Mouse (Mus musculus) lung, postnatal 0 days (tissue): ENCODE data around the gene Gm49368. TPM values are rescaled to one million over a fixed set of nuclear protein-coding genes. Genes with fewer than 3 reads are reported as not detected.
"Not testable (repeated sequence)": the region's sequence is repeated elsewhere in the genome, so short reads cannot be mapped to it uniquely, and the experiment has no call there.

Source experiments
- ATAC-seq: fragments of 200-750 bp; cut with Nextera tagmentation; 2 replicates; pipeline ENCODE4 v1.8.0; 2017; ENCODE audit warnings: moderate library complexity
- DNase-seq: peaks from one replicate; pipeline ENCODE4 v3.0.0-alpha.2; 2016; ENCODE audit warnings: low spot score
- H3K27ac ChIP-seq: fragments of 300-500 bp; sonication (generic); 2 replicates; pipeline ENCODE4 v1.5.1; 2014; ENCODE audit warnings: antibody characterized with exemption, mild to moderate bottlenecking, low read length, mixed read lengths
- H3K27me3 ChIP-seq: fragments of 300-500 bp; sonication (generic); replicated peaks from 2 replicates; pipeline ENCODE4 v1.6.1; 2014; ENCODE audit warnings: low read length, mixed read lengths; ENCODE audit not compliant: insufficient read depth
- H3K36me3 ChIP-seq: fragments of 300-500 bp; sonication (generic); 2 replicates; pipeline ENCODE4 v1.6.1; 2014; ENCODE audit warnings: low read length, mixed read lengths; ENCODE audit not compliant: insufficient read depth
- H3K4me1 ChIP-seq: fragments of 300-500 bp; sonication (generic); 2 replicates; pipeline ENCODE4 v1.6.1; 2014; ENCODE audit warnings: antibody characterized with exemption, low read depth, low read length, mixed read lengths; ENCODE audit not compliant: insufficient read depth
- H3K4me2 ChIP-seq: fragments of 300-500 bp; sonication (generic); replicated peaks from 2 replicates; pipeline ENCODE4 v1.6.1; 2014; ENCODE audit warnings: low read depth, mild to moderate bottlenecking, low read length, moderate library complexity, mixed read lengths
- H3K4me3 ChIP-seq: fragments of 300-500 bp; sonication (generic); 2 replicates; pipeline ENCODE4 v1.5.1; 2014; ENCODE audit warnings: low read depth, low read length
- H3K9ac ChIP-seq: fragments of 300-500 bp; sonication (generic); replicated peaks from 2 replicates; pipeline ENCODE4 v1.6.1; 2014; ENCODE audit warnings: low read depth, mild to moderate bottlenecking
- H3K9me3 ChIP-seq: fragments of 300-500 bp; sonication (generic); 2 replicates; pipeline ENCODE4 v1.6.1; 2016; ENCODE audit warnings: low read length, mixed read lengths
- CTCF ChIP-seq: IDR thresholded peaks from 2 replicates; pipeline ENCODE4 v1.5.1; 2016; ENCODE audit warnings: antibody characterized with exemption, mild to moderate bottlenecking
- EP300 ChIP-seq: IDR thresholded peaks from 2 replicates; pipeline ENCODE4 v1.6.1; 2016; ENCODE audit warnings: antibody characterized with exemption, mild to moderate bottlenecking, control low read depth
- WGBS: fragments of 180-500 bp; shearing (Covaris S2); extraction: QIAGEN DNeasy Blood & Tissue Kit; methylation state at CpG from one replicate; pipeline ENCODE4 v1.1.7; 2014; 5-methylcytosine and 5-hydroxymethylcytosine counted together
- polyA plus RNA-seq: library from polyadenylated mRNA; unstranded; fragments of >200 nt; fragmentation: Nextera tagmentation; extraction: Ambion mirVana; gene quantifications from 2 replicates; pipeline ENCODE4 v1.2.1, GENCODE M21; 2015

Gm49368 gene
- polyA plus RNA-seq, 1 experiment from 2014 or later: not detected

- no peak overlapping the region for H3K4me2 ChIP-seq
- ATAC-seq (no peak), DNase-seq (no peak)
- TF ChIP-seq EP300 (no peak), CTCF (no peak)
- H3K9ac ChIP-seq: no peak overlapping the region
- H3K36me3 ChIP-seq: no peaks in the 10 kb centered on the region
- no peaks in the 10 kb centered on the region for H3K4me1 ChIP-seq
- no peak overlapping the region for H3K27ac ChIP-seq
- 82% methylated on average over 5 of the region's 5 CpGs for WGBS
- no peaks in the 10 kb centered on the region for H3K27me3 ChIP-seq
- H3K4me3 ChIP-seq: no peak overlapping the region
- H3K9me3 ChIP-seq: no peaks in the 10 kb centered on the region
Observed at GRCm38 (mm10) chr7:128132148-128132547, 69.7 kb downstream of the Gm49368 start.

- Histone ChIP-seq H3K27ac (no peak overlapping the region), H3K36me3 (no peaks in the 10 kb centered on the region), H3K9ac (no peak overlapping the region), H3K4me1 (no peaks in the 10 kb centered on the region), H3K27me3 (no peaks in the 10 kb centered on the region), H3K4me3 (no peak overlapping the region), H3K4me2 (no peak overlapping the region), H3K9me3 (no peaks in the 10 kb centered on the region)
- no peak for TF ChIP-seq CTCF
- TF ChIP-seq EP300: no peak
- ATAC-seq: no peak
- peak; percentile 48 for DNase-seq
- WGBS: 72% methylated on average over 2 of the region's 2 CpGs
Observed at GRCm38 (mm10) chr7:128133596-128133995, 71.1 kb downstream of the Gm49368 start.

GRCm38 (mm10) chr7:128136927-128137326 lies 74.4 kb downstream of the Gm49368 start:
- Histone ChIP-seq H3K4me3 (no peak overlapping the region), H3K9me3 (no peaks in the 10 kb centered on the region), H3K4me1 (no peaks in the 10 kb centered on the region), H3K27me3 (no peaks in the 10 kb centered on the region), H3K36me3 (no peaks in the 10 kb centered on the region), H3K9ac (no peak overlapping the region), H3K4me2 (no peak overlapping the region), H3K27ac (no peak overlapping the region)
- WGBS: 39% methylated on average over 4 of the region's 4 CpGs
- TF ChIP-seq EP300: no peak
- no peak for TF ChIP-seq CTCF
- ATAC-seq (no peak), DNase-seq (no peak)

- H3K4me1 ChIP-seq: no peaks in the 10 kb centered on the region
- H3K27ac ChIP-seq: no peak overlapping the region
- H3K27me3 ChIP-seq: no peaks in the 10 kb centered on the region
- no peak for TF ChIP-seq EP300
- no peak for TF ChIP-seq CTCF
- H3K9ac ChIP-seq: no peak overlapping the region
- no peak overlapping the region for H3K4me3 ChIP-seq
- no peaks in the 10 kb centered on the region for H3K36me3 ChIP-seq
- ATAC-seq (no peak), DNase-seq (no peak)
- no peaks in the 10 kb centered on the region for H3K9me3 ChIP-seq
- WGBS: 86% methylated on average over 6 of the region's 6 CpGs
- H3K4me2 ChIP-seq: no peak overlapping the region
Observed at GRCm38 (mm10) chr7:128139611-128140010, 77.1 kb downstream of the Gm49368 start.

- H3K4me1 ChIP-seq: no peaks in the 10 kb centered on the region
- TF ChIP-seq EP300 (no peak), CTCF (no peak)
- ATAC-seq: no peak
- H3K36me3 ChIP-seq: no peaks in the 10 kb centered on the region
- 76% methylated on average over 8 of the region's 8 CpGs for WGBS
- H3K9ac ChIP-seq: no peak overlapping the region
- no peak for DNase-seq
- H3K27me3 ChIP-seq: no peaks in the 10 kb centered on the region
- no peak overlapping the region for H3K4me2 ChIP-seq
- no peak overlapping the region for H3K27ac ChIP-seq
- H3K9me3 ChIP-seq: no peaks in the 10 kb centered on the region
- no peak overlapping the region for H3K4me3 ChIP-seq
Observed at GRCm38 (mm10) chr7:128150970-128151369, 88.5 kb downstream of the Gm49368 start.

GRCm38 (mm10) chr7:128154076-128154475 lies 91.6 kb downstream of the Gm49368 start, which contains the start of gene Itgad:
Gene Itgad (plus strand): TSS chr7:128154376.
- Histone ChIP-seq H3K27me3 (no peaks in the 10 kb centered on the region), H3K9ac (no peak within 1 kb of the TSS), H3K4me2 (no peak within 1 kb of the TSS), H3K4me1 (no peaks in the 10 kb centered on the region), H3K27ac (no peak within 1 kb of the TSS), H3K9me3 (no peaks in the 10 kb centered on the region), H3K36me3 (no peaks in the 10 kb centered on the region), H3K4me3 (no peak within 1 kb of the TSS)
- no peak for TF ChIP-seq CTCF
- TF ChIP-seq EP300: no peak
- ATAC-seq (no peak), DNase-seq (no peak)
- WGBS: 89% methylated on average over 21 of the region's 21 CpGs

- Histone ChIP-seq H3K4me2 (no peak overlapping the region), H3K27ac (no peak overlapping the region), H3K4me3 (no peak overlapping the region), H3K36me3 (no peaks in the 10 kb centered on the region), H3K9me3 (no peaks in the 10 kb centered on the region), H3K27me3 (no peaks in the 10 kb centered on the region), H3K9ac (no peak overlapping the region), H3K4me1 (no peaks in the 10 kb centered on the region)
- 34% methylated on average over 10 of the region's 10 CpGs for WGBS
- DNase-seq: no peak
- no peak for TF ChIP-seq CTCF
- no peak for TF ChIP-seq EP300
- no peak for ATAC-seq
Observed at GRCm38 (mm10) chr7:128154924-128155323, 92.4 kb downstream of the Gm49368 start.

- WGBS: 59% methylated on average over 7 of the region's 8 CpGs
- DNase-seq, ATAC-seq, H3K4me2 ChIP-seq, H3K36me3 ChIP-seq, H3K27ac ChIP-seq, H3K9me3 ChIP-seq, H3K27me3 ChIP-seq, H3K4me3 ChIP-seq, H3K9ac ChIP-seq, H3K4me1 ChIP-seq: not testable (repeated sequence)
Observed at GRCm38 (mm10) chr7:128158688-128159354, 96.3 kb downstream of the Gm49368 start.
